Mouse (Mus musculus) kidney, embryonic 14.5 days (tissue): ENCODE results near the gene Smyd3. TPM values are rescaled to one million over a fixed set of nuclear protein-coding genes. Genes with fewer than 3 reads are reported as not detected.
"Not testable (repeated sequence)": the region's sequence is repeated elsewhere in the genome, so short reads cannot be mapped to it uniquely, and the experiment has no call there.

Experiments used
- ATAC-seq: fragments of 200-750 bp; cut with Nextera tagmentation; 2 replicates; pipeline ENCODE4 v1.8.0; 2017; ENCODE audit warnings: moderate number of reproducible peaks, mild to moderate bottlenecking, moderate TSS enrichment, moderate library complexity; ENCODE audit not compliant: low FRiP score, low TSS enrichment
- H3K27ac ChIP-seq: fragments of 300-500 bp; sonication (generic); 2 replicates; pipeline ENCODE4 v1.5.1; 2014; ENCODE audit warnings: low read depth, mild to moderate bottlenecking, low read length, moderate library complexity, mixed read lengths
- H3K27me3 ChIP-seq: fragments of 300-500 bp; sonication (generic); 2 replicates; pipeline ENCODE4 v1.6.1; 2014; ENCODE audit warnings: mild to moderate bottlenecking, low read length; ENCODE audit not compliant: control insufficient read depth, insufficient read depth
- H3K36me3 ChIP-seq: fragments of 300-500 bp; sonication (generic); 2 replicates; pipeline ENCODE4 v1.6.1; 2014; ENCODE audit warnings: low read length, mixed read lengths; ENCODE audit not compliant: control insufficient read depth, insufficient read depth
- H3K4me1 ChIP-seq: fragments of 300-500 bp; sonication (generic); 2 replicates; pipeline ENCODE4 v1.6.1; 2014; ENCODE audit warnings: low read length, mixed read lengths; ENCODE audit not compliant: control insufficient read depth, insufficient read depth
- H3K4me2 ChIP-seq: fragments of 300-500 bp; sonication (generic); replicated peaks from 2 replicates; pipeline ENCODE4 v1.6.1; 2014; ENCODE audit warnings: low read depth, mild to moderate bottlenecking, low read length
- H3K4me3 ChIP-seq: fragments of 300-500 bp; sonication (generic); 2 replicates; pipeline ENCODE4 v1.5.1; 2014; ENCODE audit warnings: mild to moderate bottlenecking, low read length
- H3K9ac ChIP-seq: fragments of 300-500 bp; sonication (generic); 2 replicates; pipeline ENCODE4 v1.6.1; 2014; ENCODE audit warnings: low read depth, mild to moderate bottlenecking, low read length, moderate library complexity
- H3K9me3 ChIP-seq: fragments of 300-500 bp; sonication (generic); 2 replicates; pipeline ENCODE4 v1.6.1; 2016; ENCODE audit warnings: low read length; ENCODE audit not compliant: control insufficient read depth
- WGBS: fragments of 180-500 bp; shearing (Covaris S2); extraction: QIAGEN DNeasy Blood & Tissue Kit; methylation state at CpG from one replicate; pipeline ENCODE4 v1.1.7; 2014; 5-methylcytosine and 5-hydroxymethylcytosine counted together
- polyA plus RNA-seq: library from polyadenylated mRNA; unstranded; fragments of >200 nt; fragmentation: Nextera tagmentation; extraction: Ambion mirVana; gene quantifications from 2 replicates; pipeline ENCODE4 v1.2.1, GENCODE M21; 2014

Gene Smyd3
- polyA plus RNA-seq, 1 experiment from 2014 or later = 21.5 TPM

DNA sequence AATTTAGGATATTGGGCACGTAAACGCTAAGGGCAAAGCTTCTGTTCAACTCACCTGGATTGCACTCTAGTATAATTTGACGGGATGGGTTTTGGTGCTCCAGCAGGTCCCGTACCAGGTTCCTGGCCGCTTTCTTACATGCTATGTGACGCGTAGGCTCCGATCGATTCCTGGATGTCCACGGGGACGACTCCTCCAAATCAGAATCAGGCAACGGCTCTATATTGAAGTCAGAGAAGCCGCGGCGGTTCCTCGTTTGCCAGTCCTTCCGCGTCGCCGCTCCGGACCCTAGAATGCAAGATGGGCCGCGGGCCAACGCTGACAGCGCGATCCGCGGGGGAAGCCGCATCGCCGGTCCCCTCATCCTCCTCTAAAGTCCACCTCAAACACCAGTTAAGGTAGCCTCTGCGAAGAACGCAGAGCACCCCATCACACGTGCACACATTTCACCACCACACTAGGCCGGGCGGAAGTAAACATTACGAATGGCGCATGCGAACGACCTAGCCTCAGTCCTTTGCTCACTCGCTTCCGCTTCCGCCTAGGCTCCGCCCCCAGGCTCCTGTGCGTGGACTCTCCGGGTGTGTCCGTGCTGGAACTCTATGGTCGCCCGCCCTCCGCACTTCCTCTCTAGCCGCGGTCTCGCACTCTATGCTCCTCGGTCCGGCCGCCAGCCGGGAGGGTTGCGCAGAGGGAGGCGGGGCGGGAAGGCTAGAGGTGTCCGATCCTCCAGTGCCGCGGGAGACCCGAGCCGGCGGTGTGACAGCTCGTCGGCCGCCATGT is 28.1 kb upstream of the Smyd3 start, which contains the start of the genes Tfb2m and Cnst:
TSS of gene Tfb2m (minus strand) at position 500 of the 783 bp plus-strand sequence.
TSS of gene Cnst (plus strand) at position 603 of the 783 bp plus-strand sequence.
- peak within 1 kb of the TSS; percentile 76 for H3K9ac ChIP-seq
- not testable (repeated sequence) for H3K36me3 ChIP-seq, H3K9me3 ChIP-seq, H3K4me1 ChIP-seq, H3K27me3 ChIP-seq
- H3K4me2 ChIP-seq = peak within 1 kb of the TSS; percentile 69
- WGBS = under 1% methylated on average over 65 of the region's 69 CpGs
- H3K27ac ChIP-seq = peak within 1 kb of the TSS; percentile 87; the same call in 1 of the 2 replicates
- peak; percentile 100 for ATAC-seq
- peak within 1 kb of the TSS; percentile 75 for H3K4me3 ChIP-seq

DNA sequence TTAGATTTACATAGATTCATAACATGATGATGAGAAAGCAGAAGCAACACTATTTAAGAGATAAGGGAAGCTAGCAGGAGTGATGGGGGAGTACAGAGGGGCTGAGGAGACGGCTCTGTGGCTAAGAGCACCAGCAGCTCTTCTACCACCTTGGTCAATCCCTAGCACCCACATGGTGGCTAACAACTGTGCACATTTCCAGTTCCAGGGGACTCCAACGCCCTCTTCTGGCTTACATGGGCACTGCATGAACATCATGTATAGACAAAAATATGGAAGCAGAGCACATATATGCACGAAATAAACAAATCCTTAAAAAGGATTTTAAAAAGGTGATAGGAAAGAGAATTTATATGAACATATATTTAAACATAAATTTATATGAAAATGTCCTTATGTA is 23.7 kb upstream of the Smyd3 start:
- no peak overlapping the region for H3K4me2 ChIP-seq
- H3K4me3 ChIP-seq = no peak overlapping the region
- H3K9ac ChIP-seq = no peak overlapping the region
- no peaks in the 10 kb centered on the region for H3K27me3 ChIP-seq
- H3K27ac ChIP-seq = no peak overlapping the region
- H3K9me3 ChIP-seq = no peaks in the 10 kb centered on the region
- H3K4me1 ChIP-seq = 0 out of 2 replicates have a peak, but pooled peaks cover 3% of the 10 kb centered on the region
- ATAC-seq = no peak
- WGBS = 60% methylated on average over 3 of the region's 3 CpGs
- peaks cover 14% of the 10 kb centered on the region; the same call in 1 of the 2 replicates for H3K36me3 ChIP-seq

DNA sequence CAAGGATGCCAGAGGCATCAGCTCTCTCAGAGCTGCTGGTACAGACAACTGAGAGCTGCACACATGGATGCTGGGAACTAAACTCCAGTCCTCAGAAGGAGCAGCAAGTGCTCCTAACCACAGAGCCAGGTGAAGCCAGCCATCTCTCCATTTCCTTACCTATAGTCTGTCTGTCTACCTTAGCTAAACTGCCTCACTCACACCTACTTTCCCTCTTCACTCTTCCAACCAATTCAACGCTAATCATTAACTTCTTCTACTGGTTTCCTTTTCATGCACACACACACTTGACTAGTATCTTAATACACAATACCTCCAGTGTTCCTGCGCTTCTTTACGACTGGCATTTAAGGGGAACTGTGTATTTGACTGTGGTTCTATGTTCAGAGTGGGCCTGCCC is 22.0 kb upstream of the Smyd3 start:
- Histone ChIP-seq H3K4me1 (0 out of 2 replicates have a peak, but pooled peaks cover 3% of the 10 kb centered on the region), H3K4me3 (no peak overlapping the region), H3K27ac (no peak overlapping the region), H3K36me3 (peaks cover 14% of the 10 kb centered on the region; the same call in 1 of the 2 replicates), H3K27me3 (no peaks in the 10 kb centered on the region), H3K9ac (no peak overlapping the region), H3K9me3 (no peaks in the 10 kb centered on the region), H3K4me2 (no peak overlapping the region)
- WGBS = 72% methylated on average over 3 of the region's 3 CpGs
- ATAC-seq = no peak

DNA sequence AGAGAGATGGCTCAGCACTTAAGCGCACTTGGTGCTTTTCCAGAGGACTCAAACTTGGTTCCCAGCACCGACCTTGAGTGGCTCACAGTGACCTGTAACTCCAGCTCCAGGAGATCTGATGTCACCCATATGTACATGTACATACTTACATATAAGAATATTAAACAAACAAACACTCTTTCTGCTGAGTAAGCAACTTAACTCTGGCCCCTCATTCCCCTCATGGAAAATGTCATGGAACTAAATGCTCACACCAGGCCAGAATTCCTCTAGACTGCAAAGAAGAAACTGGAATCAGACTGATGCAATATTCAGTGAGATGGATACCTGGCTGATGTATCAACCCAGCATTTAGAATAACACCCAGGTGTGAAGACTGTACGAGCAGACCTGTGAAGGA is 21.2 kb upstream of the Smyd3 start:
- Histone ChIP-seq H3K27ac (no peak overlapping the region), H3K4me2 (no peak overlapping the region), H3K9me3 (no peaks in the 10 kb centered on the region), H3K9ac (no peak overlapping the region), H3K27me3 (no peaks in the 10 kb centered on the region), H3K4me3 (no peak overlapping the region), H3K4me1 (no peaks in the 10 kb centered on the region), H3K36me3 (peaks cover 16% of the 10 kb centered on the region; the same call in 1 of the 2 replicates)
- WGBS = 95% methylated on average over 3 of the region's 3 CpGs
- ATAC-seq = no peak

DNA sequence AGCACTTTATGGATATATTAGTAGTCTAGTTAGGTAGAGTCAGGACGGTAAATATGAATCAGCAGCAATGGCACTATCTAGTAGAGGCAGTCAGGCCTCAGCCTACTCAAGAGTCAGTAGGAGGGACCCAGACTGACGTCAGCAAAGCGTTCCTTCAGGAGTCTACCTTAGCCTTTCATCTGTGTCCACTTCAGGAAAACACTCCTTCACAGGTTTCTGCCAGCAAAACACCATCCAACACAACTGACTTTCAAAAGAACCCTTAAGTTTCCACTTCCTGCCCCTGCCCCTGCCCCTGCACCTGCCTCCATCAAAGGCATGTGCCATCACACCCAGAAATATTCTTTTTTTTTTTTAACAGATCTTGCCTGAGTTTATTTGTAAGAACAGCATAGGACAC is 2.1 kb upstream of the Smyd3 start:
- no peaks in the 10 kb centered on the region for H3K9me3 ChIP-seq
- H3K27me3 ChIP-seq = no peaks in the 10 kb centered on the region
- no peak overlapping the region for H3K27ac ChIP-seq
- H3K9ac ChIP-seq = no peak overlapping the region
- ATAC-seq = no peak
- H3K4me1 ChIP-seq = 0 out of 2 replicates have a peak, but pooled peaks cover 4% of the 10 kb centered on the region
- H3K4me2 ChIP-seq = no peak overlapping the region
- no peak overlapping the region for H3K4me3 ChIP-seq
- no peaks in the 10 kb centered on the region for H3K36me3 ChIP-seq
- WGBS = 81% methylated on average over 3 of the region's 3 CpGs

DNA sequence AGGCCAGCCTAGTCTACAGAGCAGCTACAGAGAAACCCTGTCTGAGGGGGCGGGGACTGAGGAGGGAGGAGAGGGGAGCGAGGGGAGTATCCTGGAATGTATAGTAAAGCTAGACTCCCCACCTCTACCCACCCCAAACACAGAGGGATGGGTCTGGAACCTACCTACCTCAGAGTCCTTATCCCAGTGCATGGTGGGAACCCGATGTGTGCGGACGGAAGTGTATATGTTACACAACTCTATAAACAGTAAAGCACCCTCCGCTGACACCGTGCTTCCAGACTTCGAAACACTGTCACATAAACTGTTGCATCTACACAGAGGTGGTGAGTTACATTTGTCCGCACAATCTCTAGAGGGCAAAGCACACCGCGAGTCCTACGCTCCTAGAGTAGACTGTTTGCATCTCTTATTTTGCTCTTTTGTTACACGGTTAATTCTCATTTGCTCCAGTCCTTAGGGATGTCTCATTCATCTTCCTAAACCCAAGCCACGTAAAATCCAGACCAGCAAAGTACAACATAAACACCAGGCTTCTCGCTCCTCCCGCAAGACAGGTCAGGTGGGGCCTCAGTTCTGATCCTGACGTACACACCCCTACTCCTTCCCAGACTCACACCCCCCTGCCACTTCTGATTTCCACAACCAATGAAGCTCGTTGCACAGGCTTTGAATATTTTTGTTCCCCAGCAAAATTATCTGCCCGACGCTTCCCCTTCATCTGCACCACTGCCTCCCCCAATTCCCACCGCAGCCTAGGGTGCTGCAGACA is 714 bp downstream of the Smyd3 start:
- peak overlapping the region; percentile 95 for H3K4me2 ChIP-seq
- 1% methylated on average over 21 of the region's 21 CpGs for WGBS
- ATAC-seq = peak; percentile 76
- H3K9ac ChIP-seq = peak overlapping the region; percentile 67
- H3K27ac ChIP-seq = no peak overlapping the region
- no peaks in the 10 kb centered on the region for H3K9me3 ChIP-seq
- no peaks in the 10 kb centered on the region for H3K27me3 ChIP-seq
- no peaks in the 10 kb centered on the region for H3K36me3 ChIP-seq
- peak overlapping the region; percentile 80 for H3K4me3 ChIP-seq
- H3K4me1 ChIP-seq = 0 out of 2 replicates have a peak, but pooled peaks cover 4% of the 10 kb centered on the region

DNA sequence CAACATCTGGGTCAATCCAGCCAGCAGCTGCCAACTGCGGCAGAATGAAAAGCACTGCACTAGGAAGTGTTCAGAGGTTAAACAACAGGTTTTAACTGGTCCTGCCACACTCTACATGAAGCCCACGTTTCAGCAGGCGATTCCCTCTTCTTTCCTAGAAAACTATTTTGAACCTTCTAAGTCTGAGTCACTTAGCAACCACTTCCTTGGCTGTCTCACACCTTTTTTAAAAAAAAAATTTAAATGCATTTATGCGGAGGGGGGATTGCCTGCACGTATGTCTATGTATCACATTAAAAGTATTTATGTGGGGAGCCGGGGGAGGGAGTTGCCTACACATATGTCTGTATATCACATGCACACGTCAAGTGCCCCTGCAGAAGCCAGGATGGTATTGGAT is 5.9 kb downstream of the Smyd3 start:
- no peak overlapping the region for H3K4me3 ChIP-seq
- no peak for ATAC-seq
- 0 out of 2 replicates have a peak, but pooled peaks cover 4% of the 10 kb centered on the region for H3K4me1 ChIP-seq
- H3K36me3 ChIP-seq = no peaks in the 10 kb centered on the region
- H3K27me3 ChIP-seq = no peaks in the 10 kb centered on the region
- no peak overlapping the region for H3K4me2 ChIP-seq
- 69% methylated on average over 7 of the region's 7 CpGs for WGBS
- no peak overlapping the region for H3K9ac ChIP-seq
- H3K27ac ChIP-seq = no peak overlapping the region
- no peaks in the 10 kb centered on the region for H3K9me3 ChIP-seq

DNA sequence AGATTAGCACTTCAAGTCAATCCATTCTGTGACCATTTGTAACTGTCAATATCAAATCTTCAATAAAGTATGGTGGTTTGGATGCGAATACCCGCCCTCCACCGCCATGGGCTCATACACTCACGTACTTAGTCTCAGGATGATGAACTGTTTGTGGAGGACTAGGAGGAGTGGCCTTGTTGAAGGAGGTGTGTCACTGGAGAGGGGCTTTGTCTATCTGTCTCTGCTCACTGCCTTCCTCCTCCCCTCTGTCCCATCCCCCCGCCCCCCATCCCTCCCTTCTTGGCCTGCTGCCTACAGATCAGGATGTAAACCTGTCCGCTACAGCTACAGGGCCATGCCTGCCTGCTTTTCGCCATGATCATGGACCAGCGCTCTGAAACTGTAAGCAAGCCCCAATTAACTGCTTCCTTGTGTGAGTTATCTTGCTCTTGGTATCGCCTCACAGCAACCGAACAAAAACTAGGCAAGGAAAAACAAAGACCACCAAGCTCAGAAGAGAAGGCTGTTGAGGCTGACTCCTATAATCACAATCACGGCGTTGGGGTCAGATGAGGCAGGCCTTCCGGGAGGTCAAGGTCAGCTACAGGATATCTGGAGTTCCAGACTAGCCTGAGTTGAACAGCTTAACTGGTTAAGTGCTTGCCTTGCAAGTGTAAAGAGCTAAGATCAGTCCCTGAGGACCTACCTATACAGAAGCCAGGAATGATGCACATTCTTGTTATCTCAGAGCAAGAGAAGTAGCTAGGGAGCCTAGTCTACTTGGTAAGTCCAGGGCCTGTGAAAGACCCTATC is 7.1 kb downstream of the Smyd3 start:
- 65% methylated on average over 13 of the region's 13 CpGs for WGBS

More for the DNA sequence above, 7.1 kb downstream of the Smyd3 start:
- no peaks in the 10 kb centered on the region for H3K36me3 ChIP-seq
- H3K4me2 ChIP-seq = no peak overlapping the region
- no peak overlapping the region for H3K4me3 ChIP-seq
- no peaks in the 10 kb centered on the region for H3K9me3 ChIP-seq
- no peak for ATAC-seq
- H3K27ac ChIP-seq = no peak overlapping the region
- no peaks in the 10 kb centered on the region for H3K27me3 ChIP-seq
- H3K9ac ChIP-seq = no peak overlapping the region
- no peaks in the 10 kb centered on the region for H3K4me1 ChIP-seq
